Mouse (Mus musculus) CD4-positive, CD25-positive, alpha-beta regulatory T cell, adult 2 months (primary cell): ENCODE measurements around the gene Skint6.
"Not testable (repeated sequence)": the region's sequence is repeated elsewhere in the genome, so short reads cannot be mapped to it uniquely, and the experiment has no call there.

Experiments used
- DNase-seq: peaks from one replicate; pipeline ENCODE4 v3.0.0-alpha.2; 2012; ENCODE audit warnings: low read depth, low spot score

Gene Skint6

DNA sequence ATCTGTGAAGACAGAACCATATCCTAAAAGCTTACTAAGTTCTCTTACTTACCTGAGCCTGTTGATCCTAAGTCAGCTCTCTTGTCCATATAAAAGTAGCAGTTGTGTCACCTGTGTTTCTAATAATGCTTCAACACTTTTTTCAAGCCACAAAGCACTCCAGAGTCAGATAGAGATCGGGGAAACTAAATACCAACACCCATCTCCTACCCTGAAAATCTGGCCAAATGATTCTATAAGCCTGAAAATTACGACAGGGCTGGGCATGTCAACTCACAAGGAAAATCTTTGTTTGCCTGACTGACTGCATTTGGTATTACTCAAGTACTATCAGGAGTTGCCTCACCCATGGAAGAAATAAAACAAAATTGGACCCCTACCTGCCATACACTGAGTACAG lies at the start of gene Skint6:
Gene Skint6, minus strand, starts transcription at position 101 of the 400 bp plus-strand sequence.
- DNase-seq: no peak

DNA sequence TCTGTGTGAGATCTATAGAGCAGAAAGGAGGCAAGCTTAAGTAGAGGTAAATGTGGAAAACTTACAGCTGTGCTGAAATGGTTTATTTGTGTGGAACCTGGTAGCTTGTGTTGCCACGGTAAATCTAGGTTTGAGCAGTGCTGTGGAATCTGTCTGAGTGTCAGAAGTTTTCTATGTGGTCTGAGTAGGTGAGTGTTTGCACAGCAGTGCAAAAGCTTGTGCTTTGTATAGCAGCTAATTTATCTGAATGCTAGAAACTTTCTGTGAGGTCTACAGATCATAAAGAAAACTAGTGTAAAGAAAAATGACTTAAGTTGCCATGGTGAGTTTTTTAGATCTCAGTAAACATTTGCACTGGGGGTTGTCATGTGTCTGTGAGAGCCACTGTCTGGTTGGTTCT lies 34.1 kb upstream of the Skint6 start:
- DNase-seq: no peak

DNA sequence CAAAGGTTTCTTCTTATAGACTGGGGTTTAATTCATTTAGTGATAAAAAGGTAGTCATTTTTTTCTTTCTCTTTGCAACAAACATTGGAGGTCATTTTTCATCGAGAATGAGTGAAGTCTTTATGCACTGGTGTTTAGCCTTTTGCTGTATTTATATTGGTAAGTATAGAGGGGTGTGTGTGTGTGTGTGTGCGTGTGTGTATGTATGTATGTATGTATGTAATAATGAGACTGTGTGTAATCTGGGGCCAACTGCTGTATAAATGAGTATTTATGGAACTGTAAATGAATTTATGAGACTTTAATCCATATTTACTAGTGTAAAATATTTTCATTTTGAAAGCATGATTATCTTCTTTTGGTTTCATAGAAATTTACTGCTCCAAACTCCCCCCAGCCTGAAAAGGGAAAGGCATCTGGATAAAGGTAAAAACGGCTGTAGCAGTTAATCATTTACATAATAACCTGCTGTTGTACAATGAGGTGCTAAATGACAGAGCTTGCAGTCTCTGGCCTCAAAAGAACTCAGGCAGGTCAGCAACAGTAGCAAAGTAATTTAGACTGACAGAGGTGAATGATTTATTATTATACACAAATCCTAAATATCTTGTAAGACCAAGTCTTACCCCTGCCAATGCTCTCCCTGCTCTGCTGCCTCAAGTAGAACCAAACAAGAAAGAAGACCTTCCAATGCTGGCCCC lies 15.2 kb upstream of the Skint6 start:
- DNase-seq: no peak

DNA sequence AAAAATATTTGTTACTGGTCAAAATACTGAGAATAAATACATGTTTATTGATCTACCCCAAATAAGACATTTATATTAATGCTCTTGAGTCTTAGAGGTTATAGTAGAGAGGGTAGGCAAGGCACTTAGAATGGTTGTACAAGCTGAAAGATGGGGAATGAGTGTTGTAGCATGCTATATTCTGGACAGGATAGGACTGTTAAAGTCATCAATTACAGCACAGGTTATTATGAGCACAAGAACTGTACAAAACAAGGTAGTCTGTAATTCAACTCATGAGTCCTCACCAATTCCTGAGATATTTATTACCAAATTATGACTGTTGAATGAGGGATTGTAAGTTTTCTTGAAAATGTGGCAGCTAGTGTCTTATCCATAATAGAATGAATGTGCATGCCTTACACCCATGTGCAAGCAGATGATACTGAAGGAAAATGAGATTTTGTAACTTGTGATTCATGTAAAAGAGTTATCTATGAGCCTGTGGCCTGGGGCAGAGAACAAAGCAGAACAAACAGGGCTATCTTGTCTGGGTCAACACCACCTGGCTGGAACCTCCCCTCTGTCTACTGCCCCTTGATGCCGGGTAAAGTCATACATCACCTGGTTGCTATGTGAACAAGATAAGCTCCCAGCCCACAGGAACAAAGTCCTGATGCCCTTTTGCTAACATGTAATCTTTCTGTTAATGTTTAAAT lies 23.3 kb downstream of the Skint6 start:
- no peak for DNase-seq

DNA sequence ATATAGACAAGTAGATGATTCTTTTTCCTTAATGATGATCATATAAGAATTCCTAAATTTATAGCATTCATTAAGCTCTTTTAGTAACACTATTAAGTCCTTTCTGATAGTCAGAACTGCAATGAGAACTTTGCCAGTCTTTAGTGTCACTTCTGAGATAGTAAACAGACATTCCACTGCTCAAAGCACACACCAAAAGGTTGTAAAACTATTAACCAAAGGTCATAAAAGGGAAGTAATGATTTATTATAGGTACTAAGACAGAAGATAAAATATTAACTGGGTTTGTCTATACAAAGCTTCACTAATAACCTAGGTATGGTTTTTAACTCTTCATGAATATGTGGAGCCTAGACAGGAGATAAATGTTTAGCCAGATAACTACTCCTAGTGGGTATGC lies 41.0 kb downstream of the Skint6 start:
- DNase-seq: no peak

DNA sequence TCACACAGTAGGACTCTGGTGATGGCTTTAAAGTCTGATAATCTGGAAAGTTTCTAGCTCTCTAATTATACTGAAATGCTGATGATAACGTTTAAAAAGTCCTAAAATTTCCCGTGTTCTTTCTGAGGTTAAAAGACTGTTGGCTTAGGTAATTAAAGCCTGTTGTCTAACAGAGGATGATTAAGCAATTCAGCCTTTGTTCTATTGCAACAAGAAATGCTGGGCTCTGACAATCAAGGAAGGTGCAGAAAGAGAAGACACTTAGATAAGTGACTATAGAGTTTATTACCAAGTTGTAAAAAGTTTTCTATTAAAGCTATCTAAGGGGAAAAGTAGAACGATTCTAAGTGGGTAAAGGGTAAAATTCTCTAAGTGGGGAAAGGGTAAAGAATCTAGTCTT lies 219.2 kb downstream of the Skint6 start:
- DNase-seq: no peak

DNA sequence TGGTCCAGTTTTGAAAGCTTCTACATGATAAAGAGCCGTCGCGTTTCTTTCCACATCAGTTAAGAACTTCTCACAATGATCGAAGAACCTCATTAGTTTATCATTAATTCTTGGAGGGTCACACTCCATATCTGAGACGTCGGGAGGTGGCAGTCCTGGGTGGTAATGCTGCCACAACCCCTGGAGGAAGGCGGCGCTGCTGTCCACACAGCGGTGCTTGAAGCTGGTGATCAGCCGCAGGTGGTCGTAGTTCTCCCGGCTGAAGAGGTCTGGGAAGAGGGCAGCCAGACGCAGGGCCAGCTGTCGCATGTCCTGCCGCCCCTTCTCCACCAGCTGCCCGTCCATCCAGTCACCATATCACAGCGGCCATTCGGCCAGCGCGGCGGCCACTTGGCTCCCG lies 307.6 kb downstream of the Skint6 start:
- DNase-seq: not testable (repeated sequence)

DNA sequence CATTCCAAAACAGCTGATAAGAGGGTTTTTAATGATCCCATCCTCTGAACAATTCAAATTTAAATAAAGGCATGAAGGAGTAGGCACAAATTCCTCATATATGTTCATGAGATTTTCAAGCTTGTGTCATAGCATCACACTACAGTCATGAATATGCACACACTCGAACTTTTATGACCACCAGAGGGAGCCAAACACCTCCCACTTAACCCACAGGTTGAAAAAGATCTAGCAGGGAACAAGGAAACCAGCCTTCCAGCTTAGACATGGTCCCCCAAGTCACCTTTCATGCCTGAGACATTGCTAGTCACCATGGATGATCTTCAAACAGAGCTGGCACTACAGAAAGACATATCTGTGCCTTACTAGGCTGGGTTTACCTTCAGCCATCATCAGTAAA lies 496.1 kb downstream of the Skint6 start:
- DNase-seq: no peak

DNA sequence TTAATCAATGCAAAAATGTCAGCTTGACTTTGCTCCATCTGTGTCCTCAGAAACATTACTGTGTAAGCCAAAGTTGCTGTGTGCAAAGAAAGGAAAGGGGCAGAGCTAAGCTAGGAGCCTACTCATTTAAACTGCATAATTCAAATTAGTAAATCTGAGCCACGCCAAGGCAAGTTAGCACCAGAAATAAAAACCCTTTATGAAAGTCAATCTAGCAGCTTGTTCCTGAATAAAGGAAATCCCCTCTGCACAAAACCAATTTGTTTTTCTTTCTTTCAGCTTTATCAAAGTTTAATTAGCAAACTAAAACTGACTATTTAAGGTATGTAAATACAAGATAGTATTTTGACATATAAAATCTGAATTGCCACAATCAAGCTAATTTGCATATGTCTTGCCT lies 512.0 kb downstream of the Skint6 start, which contains the start of gene Skint10:
Gene Skint10, minus strand, starts transcription at position 101 of the 400 bp plus-strand sequence.
- no peak for DNase-seq
